ENCODE assay signal across 21 mouse cellular contexts in genomic region chr19:56132911-56133562, GRCm38 (mm10).
A peak's percentile ranks its signal among the peaks of the same experiment; 100 is the strongest.
DNase-seq lines count a peak whose midpoint lies in the region; ATAC-seq lines count a peak whose summit lies in the region.
"Had no signal": no experiment of that assay in that cellular context is flagged by ENCODE, and none has a peak within 500 bp of the region (broad histone marks: within the 10 kb centered on the region; RNA-seq: fewer than 3 reads in every experiment).

No protein-coding gene starts in this region.

- DNase-seq in embryonic facial prominence, embryonic 14.5 days (ENCODE audit: low spot score): no peak
- no peak for DNase-seq in embryonic facial prominence, embryonic 10.5 days (ENCODE audit: low spot score)
- DNase-seq in retina, embryonic 14.5 days (ENCODE audit: low spot score): peak; percentile 26
- DNase-seq in retina, postnatal 1 day: no peak
- DNase-seq in ovary, adult 18-20 months (ENCODE audit: low spot score): no peak
- DNase-seq in left cerebral cortex, postnatal 4 days: no peak
- DNase-seq: adrenal gland, postnatal 10 days; cerebellum, adult 11-12 months; gastrocnemius, postnatal 14 days; kidney, adult 11 months; kidney, postnatal 25 days; layer of hippocampus, adult 9-11 months; lung, adult 2 months; thymus, adult 2 months had no signal

- peak overlapping the region; percentile 22; the same call in 1 of the 2 replicates for H3K27ac ChIP-seq in embryonic facial prominence, embryonic 14.5 days (replicated peaks; ENCODE audit: low read depth, low read length)
- H3K27ac ChIP-seq in embryonic facial prominence, embryonic 10.5 days (replicated peaks): no peak overlapping the region
- no peak overlapping the region for H3K27ac ChIP-seq in limb, embryonic 13.5 days
- no peak overlapping the region for H3K27ac ChIP-seq in neural tube, embryonic 15.5 days (replicated peaks)
- H3K27ac ChIP-seq: heart, embryonic 10.5 days; stomach, embryonic 15.5 days had no signal

- H3K36me3 ChIP-seq in embryonic facial prominence, embryonic 14.5 days (ENCODE audit: control insufficient read depth, insufficient read depth, low read length): no peaks in the 10 kb centered on the region
- no peaks in the 10 kb centered on the region for H3K36me3 ChIP-seq in embryonic facial prominence, embryonic 10.5 days (replicated peaks)
- H3K36me3 ChIP-seq in limb, embryonic 13.5 days: no peaks in the 10 kb centered on the region
- H3K36me3 ChIP-seq in neural tube, embryonic 15.5 days: no peaks in the 10 kb centered on the region
- H3K36me3 ChIP-seq: G1E; heart, embryonic 10.5 days; stomach, embryonic 15.5 days had no signal

- intact Hi-C loops in left cerebral cortex, postnatal 4 days (cut with DNase I): loop anchor here (5.0 to 10.0 kb wide), 3 partner anchors 238 to 801 kb away; no protein-coding TSS in a partner anchor

- H3K9ac ChIP-seq in embryonic facial prominence, embryonic 14.5 days (ENCODE audit: low read depth, low read length): no peak overlapping the region
- no peak overlapping the region for H3K9ac ChIP-seq in limb, embryonic 13.5 days
- H3K9ac ChIP-seq in neural tube, embryonic 15.5 days (replicated peaks): no peak overlapping the region
- H3K9ac ChIP-seq: stomach, embryonic 15.5 days had no signal

- WGBS in embryonic facial prominence, embryonic 14.5 days: 24% methylated on average over 7 of the region's 7 CpGs
- 10% methylated on average over 7 of the region's 7 CpGs for WGBS in embryonic facial prominence, embryonic 10.5 days
- 12% methylated on average over 7 of the region's 7 CpGs for WGBS in limb, embryonic 13.5 days
- 9% methylated on average over 7 of the region's 7 CpGs for WGBS in neural tube, embryonic 15.5 days

- no peaks in the 10 kb centered on the region for H3K9me3 ChIP-seq in embryonic facial prominence, embryonic 14.5 days (ENCODE audit: control insufficient read depth, low read length)
- H3K9me3 ChIP-seq in embryonic facial prominence, embryonic 10.5 days: no peaks in the 10 kb centered on the region
- no peaks in the 10 kb centered on the region for H3K9me3 ChIP-seq in limb, embryonic 13.5 days
- no peaks in the 10 kb centered on the region for H3K9me3 ChIP-seq in neural tube, embryonic 15.5 days (replicated peaks)
- H3K9me3 ChIP-seq: G1E; heart, embryonic 10.5 days; stomach, embryonic 15.5 days had no signal

- H3K4me3 ChIP-seq in embryonic facial prominence, embryonic 14.5 days (ENCODE audit: low read depth, low read length): no peak overlapping the region
- H3K4me3 ChIP-seq in embryonic facial prominence, embryonic 10.5 days: no peak overlapping the region
- no peak overlapping the region for H3K4me3 ChIP-seq in limb, embryonic 13.5 days
- no peak overlapping the region for H3K4me3 ChIP-seq in neural tube, embryonic 15.5 days (replicated peaks)
- H3K4me3 ChIP-seq: heart, embryonic 10.5 days; stomach, embryonic 15.5 days had no signal

- 0 out of 2 replicates have a peak, but pooled peaks cover 7% of the 10 kb centered on the region for H3K27me3 ChIP-seq in embryonic facial prominence, embryonic 14.5 days (replicated peaks; ENCODE audit: control insufficient read depth, insufficient read depth, low read length)
- peaks cover 74% of the 10 kb centered on the region for H3K27me3 ChIP-seq in embryonic facial prominence, embryonic 10.5 days (replicated peaks; ENCODE audit: low read depth, poor library complexity, severe bottlenecking)
- H3K27me3 ChIP-seq in limb, embryonic 13.5 days: peaks cover 34% of the 10 kb centered on the region
- H3K27me3 ChIP-seq in neural tube, embryonic 15.5 days (replicated peaks): peaks cover 24% of the 10 kb centered on the region; the same call in 1 of the 2 replicates

- no peak for ATAC-seq in embryonic facial prominence, embryonic 14.5 days (ENCODE audit: low read depth)
- ATAC-seq in limb, embryonic 13.5 days (ENCODE audit: low FRiP score, low read depth): no peak
- ATAC-seq in neural tube, embryonic 15.5 days (ENCODE audit: low FRiP score): no peak
- ATAC-seq: CD4-positive, CD25-positive, alpha-beta regulatory T cell, adult 4 months; hindbrain, embryonic 16.5 days had no signal

- peaks cover 31% of the 10 kb centered on the region for H3K4me1 ChIP-seq in embryonic facial prominence, embryonic 14.5 days (ENCODE audit: control insufficient read depth, insufficient read depth, low read length)
- peaks cover 36% of the 10 kb centered on the region for H3K4me1 ChIP-seq in embryonic facial prominence, embryonic 10.5 days
- H3K4me1 ChIP-seq in limb, embryonic 13.5 days: peaks cover 55% of the 10 kb centered on the region
- peaks cover 22% of the 10 kb centered on the region for H3K4me1 ChIP-seq in neural tube, embryonic 15.5 days
- H3K4me1 ChIP-seq: stomach, embryonic 15.5 days had no signal

- peak overlapping the region; percentile 30; the same call in 1 of the 2 replicates for H3K4me2 ChIP-seq in embryonic facial prominence, embryonic 14.5 days (ENCODE audit: low read depth, low read length)
- peak overlapping the region; percentile 44 for H3K4me2 ChIP-seq in limb, embryonic 13.5 days (replicated peaks)
- peak overlapping the region; percentile 50; the same call in 1 of the 2 replicates for H3K4me2 ChIP-seq in neural tube, embryonic 15.5 days
